Mouse (Mus musculus) forebrain, embryonic 16.5 days (tissue): ENCODE data around the gene Olfr744. TPM values are rescaled to one million over a fixed set of nuclear protein-coding genes. Genes with fewer than 3 reads are reported as not detected.
"Not testable (repeated sequence)": the region's sequence is repeated elsewhere in the genome, so short reads cannot be mapped to it uniquely, and the experiment has no call there.

Source experiments
- ATAC-seq: fragments of 200-750 bp; cut with Nextera tagmentation; 2 replicates; pipeline ENCODE4 v1.8.0; 2017; ENCODE audit warnings: mild to moderate bottlenecking, moderate library complexity
- H3K27ac ChIP-seq: fragments of 300-500 bp; sonication (generic); 2 replicates; pipeline ENCODE4 v1.5.1; 2014; ENCODE audit warnings: low read length, control low read depth
- H3K27me3 ChIP-seq: fragments of 300-500 bp; sonication (generic); replicated peaks from 2 replicates; pipeline ENCODE4 v1.6.1; 2014; ENCODE audit warnings: low read length; ENCODE audit not compliant: control insufficient read depth, insufficient read depth
- H3K36me3 ChIP-seq: fragments of 300-500 bp; sonication (generic); 2 replicates; pipeline ENCODE4 v1.6.1; 2014; ENCODE audit not compliant: control insufficient read depth, insufficient read depth
- H3K4me1 ChIP-seq: fragments of 300-500 bp; sonication (generic); replicated peaks from 2 replicates; pipeline ENCODE4 v1.6.1; 2014; ENCODE audit warnings: low read length; ENCODE audit not compliant: control insufficient read depth, insufficient read depth
- H3K4me2 ChIP-seq: fragments of 300-500 bp; sonication (generic); 2 replicates; pipeline ENCODE4 v1.6.1; 2014; ENCODE audit warnings: mild to moderate bottlenecking, low read length, control low read depth
- H3K4me3 ChIP-seq: fragments of 300-500 bp; sonication (generic); replicated peaks from 2 replicates; pipeline ENCODE4 v1.5.1; 2014; ENCODE audit warnings: mild to moderate bottlenecking, low read length, control low read depth
- H3K9ac ChIP-seq: fragments of 300-500 bp; sonication (generic); replicated peaks from 2 replicates; pipeline ENCODE4 v1.6.1; 2014; ENCODE audit warnings: low read depth, low read length, control low read depth
- H3K9me3 ChIP-seq: fragments of 300-500 bp; sonication (generic); 2 replicates; pipeline ENCODE4 v1.6.1; 2016; ENCODE audit warnings: low read length; ENCODE audit not compliant: control insufficient read depth
- WGBS: fragments of 180-500 bp; shearing (Covaris S2); extraction: QIAGEN DNeasy Blood & Tissue Kit; methylation state at CpG from one replicate; pipeline ENCODE4 v1.1.7; 2014; 5-methylcytosine and 5-hydroxymethylcytosine counted together
- polyA plus RNA-seq: library from polyadenylated mRNA; unstranded; fragments of >200 nt; fragmentation: Nextera tagmentation; extraction: Ambion mirVana; gene quantifications from 2 replicates; pipeline ENCODE4 v1.2.1, GENCODE M21; 2015

Gene Olfr744
- polyA plus RNA-seq = not detected in 2 replicates

DNA sequence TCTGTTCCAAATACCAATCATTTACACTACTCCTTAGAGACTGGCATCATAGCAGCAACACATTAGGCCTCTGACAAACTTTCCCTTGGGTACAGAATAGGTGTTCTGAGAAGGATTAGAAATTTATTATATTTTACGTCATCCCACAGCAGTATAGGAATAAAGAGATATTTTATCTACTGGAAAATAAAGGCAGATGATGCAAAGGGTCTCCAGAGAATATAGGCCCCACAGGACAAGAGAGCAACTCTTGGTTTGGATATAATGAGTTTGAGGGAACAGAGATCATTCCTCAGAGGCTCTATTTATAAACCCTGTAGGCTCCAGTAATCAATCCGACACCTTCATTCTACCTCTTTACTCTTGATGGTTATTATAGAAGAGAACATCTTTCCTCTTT lies at the start of gene Olfr744:
Gene Olfr744, plus strand, starts transcription at position 301 of the 400 bp plus-strand sequence.
- Histone ChIP-seq H3K4me1 (no peaks in the 10 kb centered on the region), H3K9me3 (no peaks in the 10 kb centered on the region), H3K36me3 (no peaks in the 10 kb centered on the region), H3K4me2 (no peak within 1 kb of the TSS), H3K27me3 (no peaks in the 10 kb centered on the region), H3K4me3 (no peak within 1 kb of the TSS), H3K9ac (no peak within 1 kb of the TSS), H3K27ac (no peak within 1 kb of the TSS)
- ATAC-seq = no peak
- 89% methylated on average over 2 of the region's 2 CpGs for WGBS

DNA sequence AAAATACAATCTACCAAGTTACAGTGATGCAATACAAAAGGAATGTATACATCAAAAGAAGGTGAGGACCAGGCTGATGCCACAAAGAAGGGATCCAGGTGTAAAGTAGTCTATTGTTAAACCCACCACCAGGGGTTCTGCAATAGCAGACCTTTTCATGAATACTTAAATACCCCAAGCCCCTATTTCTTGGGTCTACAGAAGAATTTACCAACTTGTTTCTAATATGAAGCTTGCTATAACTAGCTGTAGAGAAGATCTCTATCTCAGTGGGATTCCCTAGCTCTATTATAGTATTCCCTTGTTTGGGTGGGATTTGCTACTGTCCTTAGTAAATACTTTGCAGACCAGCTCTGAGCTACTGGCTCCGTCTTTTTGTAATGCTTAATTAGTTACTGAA lies 41.6 kb upstream of the Olfr744 start:
- not testable (repeated sequence) for H3K36me3 ChIP-seq, ATAC-seq, H3K4me2 ChIP-seq, H3K9me3 ChIP-seq, H3K4me1 ChIP-seq, H3K4me3 ChIP-seq, H3K27ac ChIP-seq, H3K27me3 ChIP-seq, H3K9ac ChIP-seq
- WGBS = 76% methylated on average over 1 of the region's 1 CpGs

DNA sequence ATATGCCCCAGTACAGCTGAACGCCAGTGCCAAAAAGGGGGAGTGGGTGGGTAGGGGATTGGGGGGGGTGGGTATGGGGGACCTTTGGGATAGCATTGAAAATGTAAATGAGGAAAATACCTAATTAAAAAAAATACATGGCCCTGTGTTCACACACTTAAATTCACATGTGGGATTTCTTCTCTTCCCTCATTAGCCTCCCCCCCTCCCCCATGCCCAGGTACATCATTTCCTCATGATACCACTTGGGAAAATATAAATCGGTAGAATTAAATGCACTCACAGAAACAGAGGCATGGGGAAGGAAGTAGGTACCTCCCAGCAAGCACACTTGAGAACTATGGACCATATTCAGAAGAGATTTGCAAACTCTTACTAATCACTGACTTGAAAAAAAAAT lies 24.4 kb downstream of the Olfr744 start, which contains the start of gene Olfr745:
Gene Olfr745, plus strand, starts transcription at position 301 of the 400 bp plus-strand sequence.
- Histone ChIP-seq H3K9ac (no peak within 1 kb of the TSS), H3K4me3 (no peak within 1 kb of the TSS)

DNA sequence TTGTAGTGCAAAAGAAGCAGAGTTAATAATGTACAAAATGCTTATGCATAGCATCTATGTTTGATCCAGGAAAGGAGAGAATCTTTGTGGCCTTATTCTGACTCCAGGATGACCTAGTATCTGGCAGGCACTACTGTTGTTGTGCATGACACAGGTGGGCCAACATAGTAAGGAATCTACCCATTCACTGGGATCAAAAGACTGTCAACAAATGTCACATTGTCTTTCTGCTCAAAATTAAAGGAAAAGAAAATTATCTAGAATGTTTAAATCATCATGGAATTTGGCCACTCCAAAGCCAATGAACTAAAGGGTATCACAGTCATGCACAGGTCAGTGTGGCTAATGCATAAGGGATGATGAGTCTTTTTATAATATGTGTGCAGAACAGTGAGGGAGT lies 32.1 kb downstream of the Olfr744 start, which contains the start of gene Olfr746:
Gene Olfr746, plus strand, starts transcription at position 301 of the 400 bp plus-strand sequence.
- Histone ChIP-seq H3K4me2 (no peak within 1 kb of the TSS), H3K4me3 (no peak within 1 kb of the TSS), H3K9ac (no peak within 1 kb of the TSS), H3K4me1 (no peaks in the 10 kb centered on the region), H3K27me3 (no peaks in the 10 kb centered on the region), H3K36me3 (no peaks in the 10 kb centered on the region), H3K27ac (no peak within 1 kb of the TSS), H3K9me3 (no peaks in the 10 kb centered on the region)
- ATAC-seq = no peak

More for the DNA sequence above, 24.4 kb downstream of the Olfr744 start, which contains the start of gene Olfr745:
- Histone ChIP-seq H3K36me3 (no peaks in the 10 kb centered on the region), H3K27ac (no peak within 1 kb of the TSS), H3K27me3 (no peaks in the 10 kb centered on the region), H3K9me3 (peaks cover 3% of the 10 kb centered on the region; the same call in 1 of the 2 replicates), H3K4me1 (no peaks in the 10 kb centered on the region), H3K4me2 (no peak within 1 kb of the TSS)
- ATAC-seq = no peak
- WGBS = 83% methylated on average over 2 of the region's 2 CpGs

Other genes starting within 250 kb of the Olfr744 start
- gene Olfr736, start 233.7 kb upstream of the Olfr744 start, polyA plus RNA-seq = not detected in 2 replicates
- not detected in 2 replicates for gene Olfr738, start 207.3 kb upstream of the Olfr744 start, polyA plus RNA-seq
- not detected in 2 replicates for gene Olfr739, start 196.3 kb upstream of the Olfr744 start, polyA plus RNA-seq
- not detected in 2 replicates for gene Olfr740, start 169.3 kb upstream of the Olfr744 start, polyA plus RNA-seq
- gene Olfr741, start 142.1 kb upstream of the Olfr744 start, polyA plus RNA-seq = not detected in 2 replicates
- gene Olfr742, start 111.3 kb upstream of the Olfr744 start, polyA plus RNA-seq = not detected in 2 replicates
- gene Olfr743, start 93.0 kb upstream of the Olfr744 start, polyA plus RNA-seq = not detected in 2 replicates
- gene Olfr745, start 24.5 kb downstream of the Olfr744 start, polyA plus RNA-seq = not detected in 2 replicates
- not detected in 2 replicates for gene Olfr746, start 32.2 kb downstream of the Olfr744 start, polyA plus RNA-seq
- not detected in 2 replicates for gene Olfr747, start 78.3 kb downstream of the Olfr744 start, polyA plus RNA-seq
- gene Olfr748, start 92.5 kb downstream of the Olfr744 start, polyA plus RNA-seq = not detected in 2 replicates
- not detected in 2 replicates for gene Olfr749, start 130.2 kb downstream of the Olfr744 start, polyA plus RNA-seq
- gene Ttc5, start 170.6 kb downstream of the Olfr744 start, polyA plus RNA-seq = 124 and 132 TPM in 2 replicates
- not detected in 2 replicates for gene Ccnb1ip1, start 192.9 kb downstream of the Olfr744 start, polyA plus RNA-seq
- gene Parp2, start 193.0 kb downstream of the Olfr744 start, polyA plus RNA-seq = 53.3 and 56.7 TPM in 2 replicates